In genomic region chr10:22163705-22164583, GRCm38 (mm10) we compare ENCODE assay signal across 8 mouse cellular contexts. TPM values are rescaled to one million over a fixed set of nuclear protein-coding genes. Genes with fewer than 3 reads are reported as not detected.
DNase-seq lines count a peak whose midpoint lies in the region; ATAC-seq and TF ChIP-seq lines count a peak whose summit lies in the region.
"Not testable (repeated sequence)": the region's sequence is repeated elsewhere in the genome, so short reads cannot be mapped to it uniquely, and the experiment has no call there.

No protein-coding gene starts in this region.

- ATAC-seq in hindbrain, embryonic 16.5 days, result peak; percentile 79
- peak; percentile 60; the same call in 1 of the 2 replicates for ATAC-seq in lung, embryonic 16.5 days (ENCODE audit: low read depth)

- H3K36me3 ChIP-seq in hindbrain, embryonic 16.5 days (ENCODE audit: control insufficient read depth, insufficient read depth, low read length); lung, embryonic 16.5 days (ENCODE audit: control insufficient read depth, insufficient read depth, low read length): not testable (repeated sequence)

- peak; percentile 68 for DNase-seq in R1 (ENCODE audit: low read depth, low spot score)
- peak; percentile 55 for DNase-seq in gastrocnemius, postnatal 14 days
- DNase-seq in layer of hippocampus, postnatal 10 days (ENCODE audit: low spot score in 2 of 2), result peak; percentile 81 to 83
- peak; percentile 74 for DNase-seq in retina, embryonic 14.5 days (ENCODE audit: low spot score)
- DNase-seq in thymus, postnatal 14 days, result peak; percentile 76

- H3K27me3 ChIP-seq in hindbrain, embryonic 16.5 days (replicated peaks; ENCODE audit: control insufficient read depth, insufficient read depth, low read length); lung, embryonic 16.5 days (ENCODE audit: control insufficient read depth, insufficient read depth, low read depth, low read length): not testable (repeated sequence)

- TF ChIP-seq CTCF in cortical plate, adult 2 months (IDR thresholded peaks at IDR 0.05; ENCODE audit: extremely low read depth, insufficient read depth, low read length), result peak; percentile 34; the same call in 1 of the 2 replicates

- peak overlapping the region; percentile 43 for H3K4me2 ChIP-seq in hindbrain, embryonic 16.5 days (ENCODE audit: low read length)
- H3K4me2 ChIP-seq in lung, embryonic 16.5 days (ENCODE audit: low read depth, low read length), result peak overlapping the region; percentile 29

- TF ChIP-seq POLR2A in cortical plate, adult 2 months (IDR thresholded peaks at IDR 0.05; ENCODE audit: extremely low read depth, insufficient read depth, low read length), result not testable (repeated sequence)

- not testable (repeated sequence) for H3K27ac ChIP-seq in cortical plate, adult 2 months (ENCODE audit: insufficient read depth, low read length); hindbrain, embryonic 16.5 days (ENCODE audit: low read depth, low read length); lung, embryonic 16.5 days (ENCODE audit: low read length)

- H3K9me3 ChIP-seq in hindbrain, embryonic 16.5 days (ENCODE audit: control insufficient read depth, low read length); lung, embryonic 16.5 days (ENCODE audit: control insufficient read depth, low read length): not testable (repeated sequence)

- WGBS in hindbrain, embryonic 16.5 days, result 42% methylated on average over 12 of the region's 16 CpGs
- 34% methylated on average over 13 of the region's 16 CpGs for WGBS in lung, embryonic 16.5 days

- H3K4me3 ChIP-seq in cortical plate, adult 2 months (ENCODE audit: insufficient read depth, low read length); hindbrain, embryonic 16.5 days (ENCODE audit: low read length): not testable (repeated sequence)
- peak overlapping the region; percentile 16; the same call in 1 of the 2 replicates for H3K4me3 ChIP-seq in lung, embryonic 16.5 days (ENCODE audit: low read length)

- H3K4me1 ChIP-seq in cortical plate, adult 2 months (ENCODE audit: control insufficient read depth, insufficient read depth, low read length); hindbrain, embryonic 16.5 days (ENCODE audit: control insufficient read depth, insufficient read depth, low read depth, low read length); lung, embryonic 16.5 days (replicated peaks; ENCODE audit: control insufficient read depth, insufficient read depth, low read length): not testable (repeated sequence)

- not testable (repeated sequence) for H3K9ac ChIP-seq in hindbrain, embryonic 16.5 days (ENCODE audit: low read depth, low read length); lung, embryonic 16.5 days (ENCODE audit: low read length)

- intact Hi-C loops in gastrocnemius, postnatal 14 days (cut with DNase I; ENCODE audit: low total_unique reads), result loop anchor here (5.0 kb wide), 1 partner anchor 127 kb away; no protein-coding TSS in a partner anchor

RNA-seq across cellular contexts. Expression of gene H60b, which starts 5.6 kb away (rescaled TPM):
- 0.46 and 0.49 TPM in 2 replicates for polyA plus RNA-seq in cortical plate, adult 2 months (2012; rRNA removed)
- not detected for total RNA-seq in gastrocnemius, postnatal 14 days (2021)
- polyA plus RNA-seq in hindbrain, embryonic 16.5 days (2015; fragmentation: Nextera tagmentation; extraction: Ambion mirVana), result 0.15 and 0.24 TPM in 2 replicates
- total RNA-seq in layer of hippocampus, postnatal 10 days (2021), result not detected
- 0.99 and 1.6 TPM in 2 replicates for polyA plus RNA-seq in lung, embryonic 16.5 days (2015; fragmentation: Nextera tagmentation; extraction: Ambion mirVana)

RNA-seq across cellular contexts. Expression of gene Raet1e, which starts 5.6 kb away (rescaled TPM):
- 0.08 TPM in 1 of 2 replicates, not detected in the other for polyA plus RNA-seq in cortical plate, adult 2 months (2012; rRNA removed)
- under 1 TPM; 0.29 to 0.47 TPM for total RNA-seq in gastrocnemius, postnatal 14 days (2021)
- 0.30 and 0.85 TPM in 2 replicates for polyA plus RNA-seq in hindbrain, embryonic 16.5 days (2015; fragmentation: Nextera tagmentation; extraction: Ambion mirVana)
- total RNA-seq in layer of hippocampus, postnatal 10 days (2021), result not detected
- polyA plus RNA-seq in lung, embryonic 16.5 days (2015; fragmentation: Nextera tagmentation; extraction: Ambion mirVana), result 9.0 and 10.8 TPM in 2 replicates

RNA-seq across cellular contexts. Expression of gene E030030I06Rik, which starts 14.9 kb away (rescaled TPM):
- polyA plus RNA-seq in cortical plate, adult 2 months (2012; rRNA removed), result 0.31 and 0.55 TPM in 2 replicates
- total RNA-seq in gastrocnemius, postnatal 14 days (2021), result 1 to 10 TPM; 1.8 to 2.3 TPM
- 2.0 and 2.2 TPM in 2 replicates for polyA plus RNA-seq in hindbrain, embryonic 16.5 days (2015; fragmentation: Nextera tagmentation; extraction: Ambion mirVana)
- 1 to 10 TPM; 1.2 to 1.9 TPM for total RNA-seq in layer of hippocampus, postnatal 10 days (2021)
- polyA plus RNA-seq in lung, embryonic 16.5 days (2015; fragmentation: Nextera tagmentation; extraction: Ambion mirVana), result 24.5 and 31.4 TPM in 2 replicates
